Mouse (Mus musculus): ENCODE measurements around the gene Foxl1. TPM values are rescaled to one million over a fixed set of nuclear protein-coding genes. Genes with fewer than 3 reads are reported as not detected.

Gene Foxl1
- polyA plus RNA-seq, 1 experiment from 2014 or later = not detected

Other genes starting within 250 kb of the Foxl1 start
- 0.22 to 0.28 TPM in 2 of 3 replicates, not detected in the other for gene Foxf1, start 43.6 kb upstream of the Foxl1 start, polyA plus RNA-seq (2018)
- gene Mthfsd, start 19.5 kb upstream of the Foxl1 start, polyA plus RNA-seq (2018) = 17.1 to 23.8 TPM (median 18.7 TPM) in 3 replicates
- not detected in 3 replicates for gene Foxc2, start 11.8 kb upstream of the Foxl1 start, polyA plus RNA-seq (2018)